Mouse (Mus musculus): ENCODE results near the gene Grem2. TPM values are rescaled to one million over a fixed set of nuclear protein-coding genes. Genes with fewer than 3 reads are reported as not detected.

Grem2 gene
- 0.42 and 0.55 TPM in 2 replicates for polyA plus RNA-seq (2015; fragmentation: Nextera tagmentation; extraction: Ambion mirVana)

DNA sequence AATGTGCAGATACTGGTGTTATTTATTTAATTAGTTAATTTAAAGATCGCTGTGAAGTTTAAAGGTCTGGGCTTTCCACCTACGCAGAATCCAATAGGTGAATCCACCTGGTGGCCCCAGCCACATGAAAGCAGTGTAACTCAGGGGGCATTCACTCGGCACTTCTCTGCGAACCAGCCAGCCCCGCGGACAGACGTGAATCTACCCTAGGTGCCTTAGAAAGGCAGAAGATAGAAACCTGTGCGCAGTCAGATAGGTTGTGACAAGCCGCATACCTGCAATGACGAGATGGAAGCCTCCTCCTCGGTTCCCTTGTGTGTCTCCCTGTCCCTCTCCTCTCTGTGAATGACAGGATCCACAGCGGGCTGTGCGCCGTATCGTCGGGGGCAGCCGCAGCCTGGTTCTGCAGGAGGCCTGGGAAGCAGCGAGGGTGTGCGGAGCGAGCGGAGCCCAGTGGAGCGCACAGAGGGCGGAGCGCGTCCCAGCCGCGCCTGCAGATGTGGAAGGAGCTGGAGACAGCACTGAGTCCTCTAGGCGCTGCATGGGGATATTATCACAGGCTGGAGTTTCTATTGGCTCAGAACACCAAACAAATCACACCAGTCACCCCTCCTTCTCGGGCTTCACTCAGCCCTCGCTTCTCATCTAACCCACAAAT, at the start of gene Grem2:
Gene Grem2, minus strand, starts transcription at position 522 of the 658 bp plus-strand sequence.
- H3K9me3 ChIP-seq: no peaks in the 10 kb centered on the region
- H3K27ac ChIP-seq (replicated peaks): no peak within 1 kb of the TSS
- peak within 1 kb of the TSS; percentile 51 for H3K9ac ChIP-seq (replicated peaks)
- peaks cover 6% of the 10 kb centered on the region; the same call in 1 of the 2 replicates for H3K4me1 ChIP-seq
- 5% methylated on average over 30 of the region's 30 CpGs for WGBS
- H3K27me3 ChIP-seq: no peaks in the 10 kb centered on the region
- H3K36me3 ChIP-seq: no peaks in the 10 kb centered on the region
- peak within 1 kb of the TSS; percentile 48 for H3K4me3 ChIP-seq
- peak; percentile 98 for ATAC-seq (replicated peaks)
- peak within 1 kb of the TSS; percentile 64 for H3K4me2 ChIP-seq (replicated peaks)

DNA sequence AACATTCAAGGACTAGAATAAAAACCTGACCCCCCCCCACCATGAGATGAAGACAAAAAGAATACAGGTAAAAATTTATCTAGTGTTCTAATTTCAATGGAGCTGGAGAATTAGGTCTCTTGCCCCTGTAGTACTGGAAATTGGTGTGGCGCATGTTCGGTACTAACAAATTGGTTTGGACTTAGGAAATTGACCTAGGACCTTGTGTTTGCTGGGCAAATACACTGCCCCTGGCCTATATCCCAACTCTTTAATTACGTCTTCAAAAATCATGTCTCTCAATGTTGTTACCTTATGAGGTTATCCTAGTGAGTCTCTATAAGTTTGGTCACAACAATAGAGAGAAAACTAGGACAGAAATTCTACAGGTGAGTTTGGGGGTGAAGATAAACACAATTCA, 38.2 kb upstream of the Grem2 start:
- no peak overlapping the region for H3K4me2 ChIP-seq (replicated peaks)
- no peaks in the 10 kb centered on the region for H3K4me1 ChIP-seq
- ATAC-seq (replicated peaks): no peak
- no peak overlapping the region for H3K27ac ChIP-seq (replicated peaks)
- H3K36me3 ChIP-seq: no peaks in the 10 kb centered on the region
- WGBS: 96% methylated on average over 3 of the region's 3 CpGs
- no peaks in the 10 kb centered on the region for H3K9me3 ChIP-seq
- no peaks in the 10 kb centered on the region for H3K27me3 ChIP-seq
- H3K9ac ChIP-seq (replicated peaks): no peak overlapping the region
- H3K4me3 ChIP-seq: no peak overlapping the region

DNA sequence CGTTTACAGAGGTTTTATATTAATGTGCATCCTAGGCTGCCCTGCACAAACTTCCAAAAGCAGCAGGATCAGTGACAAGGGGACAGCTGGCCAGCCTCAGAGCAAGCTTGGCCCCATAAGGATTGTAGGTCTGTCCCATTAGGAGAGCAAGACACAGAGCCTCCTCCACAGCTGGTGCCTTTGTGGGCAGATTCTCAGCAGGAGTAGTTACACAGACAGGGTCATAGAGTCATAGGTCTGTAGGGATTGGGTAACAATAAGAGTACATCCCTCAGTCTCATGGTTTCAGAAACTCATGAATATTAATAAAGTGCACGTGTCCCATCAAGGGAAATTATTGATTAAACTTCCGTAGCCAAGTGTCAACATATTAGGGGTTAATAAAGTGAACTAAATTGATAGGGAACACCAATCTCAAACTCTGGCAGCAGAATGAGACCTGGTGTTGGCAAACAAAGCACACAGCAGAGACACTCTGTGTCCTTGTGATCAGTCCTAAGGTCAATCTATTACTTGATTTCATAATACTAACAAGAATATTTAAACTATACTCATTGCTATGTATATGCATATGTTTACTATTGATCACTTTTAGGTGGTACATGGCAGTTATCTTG, 9.5 kb upstream of the Grem2 start:
- Histone ChIP-seq H3K4me1 (no peaks in the 10 kb centered on the region), H3K9ac (replicated peaks) (no peak overlapping the region), H3K27ac (replicated peaks) (no peak overlapping the region), H3K4me3 (no peak overlapping the region), H3K4me2 (replicated peaks) (no peak overlapping the region), H3K9me3 (no peaks in the 10 kb centered on the region), H3K36me3 (no peaks in the 10 kb centered on the region), H3K27me3 (no peaks in the 10 kb centered on the region)
- 74% methylated on average over 3 of the region's 3 CpGs for WGBS
- ATAC-seq (replicated peaks): no peak

DNA sequence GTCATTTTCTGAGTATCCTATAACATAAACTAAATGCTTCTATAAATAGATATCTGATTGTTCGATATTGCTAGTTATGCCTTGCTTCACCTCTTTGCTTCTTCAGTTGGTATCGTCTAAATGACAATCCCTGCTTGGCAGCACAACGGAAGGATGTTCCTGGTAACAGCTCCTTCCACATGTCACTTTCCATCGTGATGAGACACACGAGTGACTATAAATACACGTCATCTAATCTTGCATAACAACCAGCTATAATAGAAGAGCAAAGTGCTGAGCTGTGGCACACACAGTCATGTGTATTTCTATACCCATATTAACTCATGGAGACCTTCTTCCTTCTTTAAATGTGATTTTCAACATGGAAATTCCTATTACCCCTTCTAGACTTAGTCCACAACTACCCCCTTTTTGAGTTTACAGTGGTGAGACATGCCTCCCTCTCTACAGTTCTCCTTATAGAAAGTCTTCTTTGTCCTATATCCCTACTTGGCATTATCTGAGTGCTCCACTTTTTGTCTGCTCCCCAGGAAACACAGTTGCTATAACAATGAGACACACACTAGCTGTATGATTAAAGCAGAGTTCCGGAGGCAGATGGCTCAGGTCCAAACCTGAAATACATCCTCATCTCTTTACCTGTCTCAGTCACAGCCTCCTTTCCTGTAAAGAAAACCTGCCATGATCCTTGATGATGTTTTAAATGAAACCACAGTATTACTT, 8.0 kb upstream of the Grem2 start:
- Histone ChIP-seq H3K27me3 (no peaks in the 10 kb centered on the region), H3K9ac (replicated peaks) (no peak overlapping the region), H3K4me2 (replicated peaks) (no peak overlapping the region), H3K4me3 (no peak overlapping the region), H3K9me3 (no peaks in the 10 kb centered on the region), H3K36me3 (no peaks in the 10 kb centered on the region), H3K27ac (replicated peaks) (no peak overlapping the region), H3K4me1 (no peaks in the 10 kb centered on the region)
- WGBS: 75% methylated on average over 7 of the region's 7 CpGs
- no peak for ATAC-seq (replicated peaks)

DNA sequence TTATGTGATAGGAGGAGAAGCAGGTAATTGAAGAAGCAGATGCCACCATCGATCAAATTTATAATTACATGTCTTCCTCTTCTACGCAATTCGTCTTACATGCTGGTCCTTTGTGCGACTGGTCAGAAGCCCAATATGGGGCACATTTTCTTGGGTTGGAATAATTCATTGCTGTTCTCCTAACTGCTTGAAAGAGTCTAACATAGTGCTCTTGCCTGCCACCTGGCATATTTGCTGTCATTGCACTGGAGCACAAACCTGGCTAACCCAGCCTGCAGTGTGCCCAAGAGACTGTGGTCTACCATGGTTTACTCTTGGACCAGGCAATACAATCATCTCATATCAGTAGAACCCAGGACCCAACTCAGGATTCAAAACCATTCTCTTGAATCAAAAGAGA, 2.7 kb downstream of the Grem2 start:
- no peak overlapping the region for H3K27ac ChIP-seq (replicated peaks)
- H3K4me3 ChIP-seq: no peak overlapping the region
- ATAC-seq (replicated peaks): no peak
- H3K36me3 ChIP-seq: no peaks in the 10 kb centered on the region
- 99% methylated on average over 4 of the region's 4 CpGs for WGBS
- no peaks in the 10 kb centered on the region for H3K9me3 ChIP-seq
- H3K27me3 ChIP-seq: no peaks in the 10 kb centered on the region
- peaks cover 6% of the 10 kb centered on the region; the same call in 1 of the 2 replicates for H3K4me1 ChIP-seq
- no peak overlapping the region for H3K4me2 ChIP-seq (replicated peaks)
- no peak overlapping the region for H3K9ac ChIP-seq (replicated peaks)

DNA sequence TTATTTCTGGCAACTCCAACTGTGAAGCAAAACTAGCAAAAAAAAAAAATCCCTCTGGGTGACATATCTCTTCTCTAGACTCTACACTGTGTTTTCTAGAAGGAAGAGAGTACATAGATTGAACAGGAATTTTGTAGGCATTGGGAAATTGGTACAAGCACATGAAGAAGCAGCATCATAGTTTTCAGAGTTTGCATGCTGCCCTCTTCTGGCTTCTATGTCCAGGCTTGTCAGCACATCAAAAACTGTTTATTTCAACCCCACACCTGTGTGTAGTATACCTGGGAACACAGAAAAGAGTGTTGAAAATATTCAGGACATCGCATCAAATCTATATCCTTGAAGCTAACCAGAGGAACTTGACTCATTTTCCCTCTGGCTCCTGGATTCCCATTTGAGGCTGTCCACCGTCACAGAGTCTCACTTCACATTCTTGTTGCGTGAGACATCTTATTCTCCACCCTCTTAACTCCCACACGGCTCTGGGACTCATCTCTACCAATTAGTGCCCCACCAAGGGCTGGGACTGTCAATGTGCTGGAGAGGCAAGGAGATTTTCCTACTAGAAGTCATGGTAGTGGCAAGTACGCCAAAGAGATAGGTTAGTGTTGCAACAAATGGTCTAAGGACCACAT, 3.3 kb downstream of the Grem2 start:
- Histone ChIP-seq H3K9me3 (no peaks in the 10 kb centered on the region), H3K4me3 (no peak overlapping the region), H3K4me1 (peaks cover 6% of the 10 kb centered on the region; the same call in 1 of the 2 replicates), H3K9ac (replicated peaks) (no peak overlapping the region), H3K27me3 (no peaks in the 10 kb centered on the region), H3K36me3 (no peaks in the 10 kb centered on the region), H3K27ac (replicated peaks) (no peak overlapping the region), H3K4me2 (replicated peaks) (no peak overlapping the region)
- 92% methylated on average over 5 of the region's 5 CpGs for WGBS
- ATAC-seq (replicated peaks): no peak

DNA sequence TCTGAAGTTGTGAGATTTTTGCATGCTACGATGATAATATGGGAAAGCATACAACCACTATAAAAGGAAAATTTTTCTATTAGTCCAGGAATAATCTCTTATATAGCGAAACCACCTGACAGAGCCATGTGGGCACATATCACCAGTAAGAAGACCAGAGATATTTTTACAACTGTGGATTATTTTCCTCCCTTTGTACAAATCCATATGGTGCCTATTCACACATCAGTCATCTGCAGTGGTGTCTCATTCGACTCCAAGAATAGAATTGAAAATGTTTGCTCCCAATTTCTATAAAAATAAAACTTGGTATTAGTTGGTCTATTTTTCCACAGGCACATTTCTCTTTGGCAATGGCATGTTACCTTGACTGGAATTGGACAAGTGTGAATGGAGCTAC, 11.8 kb downstream of the Grem2 start:
- no peaks in the 10 kb centered on the region for H3K27me3 ChIP-seq
- no peak overlapping the region for H3K4me3 ChIP-seq
- 64% methylated on average over 3 of the region's 3 CpGs for WGBS
- no peaks in the 10 kb centered on the region for H3K4me1 ChIP-seq
- no peaks in the 10 kb centered on the region for H3K9me3 ChIP-seq
- H3K4me2 ChIP-seq (replicated peaks): no peak overlapping the region
- H3K9ac ChIP-seq (replicated peaks): no peak overlapping the region
- no peak overlapping the region for H3K27ac ChIP-seq (replicated peaks)
- no peaks in the 10 kb centered on the region for H3K36me3 ChIP-seq
- no peak for ATAC-seq (replicated peaks)

DNA sequence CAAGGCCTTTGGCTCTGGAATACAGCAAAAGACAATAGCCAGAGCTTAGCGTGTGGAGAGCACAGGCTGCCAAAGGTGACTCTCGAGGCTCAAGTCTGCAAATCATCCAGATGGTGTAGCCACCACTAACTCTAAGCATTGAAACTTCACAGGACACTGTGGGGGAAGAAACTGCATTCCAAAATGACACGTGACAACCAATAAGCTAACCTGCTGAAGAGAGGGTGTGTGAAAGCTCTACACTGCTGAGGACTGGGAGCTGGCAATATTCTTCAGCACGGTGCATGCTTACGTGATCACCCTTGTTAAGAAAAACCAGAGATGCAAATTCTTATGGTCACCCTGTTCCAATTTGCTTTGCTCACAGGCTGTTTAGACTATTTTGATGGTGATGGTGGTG, 13.4 kb downstream of the Grem2 start:
- Histone ChIP-seq H3K27me3 (no peaks in the 10 kb centered on the region), H3K4me2 (replicated peaks) (no peak overlapping the region), H3K9ac (replicated peaks) (no peak overlapping the region), H3K36me3 (no peaks in the 10 kb centered on the region), H3K4me1 (no peaks in the 10 kb centered on the region), H3K27ac (replicated peaks) (no peak overlapping the region), H3K4me3 (no peak overlapping the region), H3K9me3 (no peaks in the 10 kb centered on the region)
- no peak for ATAC-seq (replicated peaks)
- WGBS: 91% methylated on average over 5 of the region's 5 CpGs

DNA sequence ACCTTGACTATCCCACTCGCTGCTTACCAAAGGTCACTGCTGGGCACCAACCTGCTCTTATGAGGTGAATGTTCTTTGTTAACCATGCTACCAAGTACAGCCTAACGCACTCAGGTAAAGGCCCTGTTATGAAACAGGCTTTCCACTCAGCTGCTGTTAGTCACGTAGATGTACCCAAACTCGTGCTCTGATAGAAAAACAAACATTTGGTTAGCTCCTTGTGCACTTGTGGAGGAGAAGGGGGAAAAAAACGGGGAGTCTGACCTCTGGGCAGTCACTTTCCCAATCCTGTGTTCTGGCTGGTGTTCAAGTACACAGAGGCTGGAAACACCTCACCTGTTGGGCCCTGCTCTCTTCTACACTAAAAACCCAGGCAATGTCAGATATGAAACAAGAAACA, 14.0 kb downstream of the Grem2 start:
- H3K27ac ChIP-seq (replicated peaks): no peak overlapping the region
- H3K36me3 ChIP-seq: no peaks in the 10 kb centered on the region
- no peaks in the 10 kb centered on the region for H3K4me1 ChIP-seq
- H3K9me3 ChIP-seq: no peaks in the 10 kb centered on the region
- no peaks in the 10 kb centered on the region for H3K27me3 ChIP-seq
- WGBS: 81% methylated on average over 5 of the region's 5 CpGs
- no peak overlapping the region for H3K9ac ChIP-seq (replicated peaks)
- no peak overlapping the region for H3K4me3 ChIP-seq
- H3K4me2 ChIP-seq (replicated peaks): no peak overlapping the region
- no peak for ATAC-seq (replicated peaks)

DNA sequence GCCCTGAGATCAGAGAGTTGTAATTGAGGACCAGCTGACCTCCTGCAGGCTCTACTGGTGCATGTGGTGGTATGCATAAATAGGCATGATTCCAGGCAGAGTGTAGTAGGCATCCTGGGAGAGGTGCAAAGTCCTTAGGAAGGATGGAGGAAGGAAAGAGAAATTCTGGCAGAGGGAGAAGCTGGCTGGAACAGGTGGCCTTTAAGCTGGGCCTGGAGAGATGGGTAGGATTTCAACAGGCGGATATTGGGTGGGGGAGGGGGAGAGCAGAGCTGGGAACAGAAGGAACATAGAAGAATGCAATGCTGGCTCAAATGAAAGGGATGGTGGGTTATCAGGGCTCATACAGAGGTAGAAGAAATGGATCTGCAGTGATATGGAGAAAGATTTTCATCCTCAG, 18.9 kb downstream of the Grem2 start:
- no peaks in the 10 kb centered on the region for H3K9me3 ChIP-seq
- no peaks in the 10 kb centered on the region for H3K4me1 ChIP-seq
- H3K4me3 ChIP-seq: no peak overlapping the region
- H3K36me3 ChIP-seq: no peaks in the 10 kb centered on the region
- no peak for ATAC-seq (replicated peaks)
- H3K27ac ChIP-seq (replicated peaks): no peak overlapping the region
- no peak overlapping the region for H3K9ac ChIP-seq (replicated peaks)
- no peak overlapping the region for H3K4me2 ChIP-seq (replicated peaks)
- H3K27me3 ChIP-seq: no peaks in the 10 kb centered on the region
- WGBS: 80% methylated on average over 1 of the region's 1 CpGs

DNA sequence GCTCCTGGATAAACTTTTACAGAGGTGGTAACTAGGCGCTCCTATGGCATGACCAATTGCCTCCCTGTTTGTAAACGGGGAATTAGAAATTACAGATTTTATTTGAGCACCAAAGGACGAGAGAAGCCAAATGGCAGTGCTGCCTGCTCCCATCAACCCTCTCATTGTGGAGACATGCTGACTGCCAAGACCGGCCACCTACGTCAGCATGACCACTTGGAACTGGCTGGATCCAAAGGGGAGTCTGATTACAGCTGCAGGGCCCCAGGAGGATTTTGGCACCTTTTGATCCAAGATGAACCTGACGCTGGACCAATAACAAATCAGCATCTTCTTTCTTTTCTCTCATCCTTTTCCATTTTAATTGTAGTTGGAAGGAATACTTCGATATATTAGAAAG, 29.1 kb downstream of the Grem2 start:
- Histone ChIP-seq H3K27ac (replicated peaks) (no peak overlapping the region), H3K4me2 (replicated peaks) (no peak overlapping the region), H3K9me3 (no peaks in the 10 kb centered on the region), H3K4me1 (no peaks in the 10 kb centered on the region), H3K27me3 (no peaks in the 10 kb centered on the region), H3K36me3 (no peaks in the 10 kb centered on the region), H3K9ac (replicated peaks) (no peak overlapping the region), H3K4me3 (no peak overlapping the region)
- 90% methylated on average over 7 of the region's 7 CpGs for WGBS
- ATAC-seq (replicated peaks): no peak

DNA sequence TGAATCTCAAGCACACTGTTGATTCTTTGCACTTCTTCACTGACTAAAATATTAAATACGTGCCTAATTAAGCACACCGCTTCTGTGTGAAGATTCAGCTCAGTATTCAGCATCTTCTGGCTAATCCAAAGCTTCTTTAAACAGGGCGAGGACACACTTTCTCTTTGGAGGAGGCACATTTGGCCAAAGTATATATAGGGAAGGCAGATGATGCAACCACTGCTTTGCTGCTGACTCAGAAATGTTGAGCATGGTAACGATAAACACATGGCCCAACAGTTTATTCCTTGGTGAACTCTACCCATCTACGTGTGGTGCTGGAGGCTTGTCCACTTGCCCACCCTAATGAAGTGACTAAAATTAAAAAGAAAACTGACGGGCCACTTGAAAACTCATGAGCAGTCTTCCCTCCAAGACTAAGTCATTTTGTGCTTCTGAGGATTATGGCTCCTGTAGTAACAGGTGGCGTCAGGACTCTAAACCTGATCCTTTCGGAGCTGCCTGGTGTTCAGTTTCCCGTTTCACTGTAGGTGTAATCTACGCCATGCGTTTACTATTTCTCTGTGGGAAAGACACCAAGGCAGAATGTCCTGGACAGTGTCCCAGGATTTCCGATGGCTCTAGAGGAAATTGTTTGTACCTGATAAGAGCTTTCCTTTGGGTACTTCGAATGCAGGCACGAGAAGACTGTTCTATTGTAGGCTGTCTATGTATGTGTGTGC, 32.8 kb downstream of the Grem2 start:
- Histone ChIP-seq H3K36me3 (no peaks in the 10 kb centered on the region), H3K27ac (replicated peaks) (no peak overlapping the region), H3K9ac (replicated peaks) (no peak overlapping the region), H3K4me1 (no peaks in the 10 kb centered on the region), H3K4me2 (replicated peaks) (no peak overlapping the region), H3K4me3 (no peak overlapping the region), H3K27me3 (no peaks in the 10 kb centered on the region), H3K9me3 (no peaks in the 10 kb centered on the region)
- WGBS: 91% methylated on average over 14 of the region's 14 CpGs
- no peak for ATAC-seq (replicated peaks)

Measured in forebrain, embryonic 15.5 days (tissue).